Mouse (Mus musculus) forelimb bud, embryonic 11.5 days (tissue): ENCODE measurements at regions not wholly inside any gene's neighbourhood (a gene's known extent, or its start where the extent isn't known, plus 50 kb on each side); places are given as distances from the start of the nearest gene placed in this dataset.

Experiments
- DNase-seq: peaks from one replicate; pipeline ENCODE4 v3.0.0-alpha.2; 2012; ENCODE audit warnings: low read depth, low spot score

DNA sequence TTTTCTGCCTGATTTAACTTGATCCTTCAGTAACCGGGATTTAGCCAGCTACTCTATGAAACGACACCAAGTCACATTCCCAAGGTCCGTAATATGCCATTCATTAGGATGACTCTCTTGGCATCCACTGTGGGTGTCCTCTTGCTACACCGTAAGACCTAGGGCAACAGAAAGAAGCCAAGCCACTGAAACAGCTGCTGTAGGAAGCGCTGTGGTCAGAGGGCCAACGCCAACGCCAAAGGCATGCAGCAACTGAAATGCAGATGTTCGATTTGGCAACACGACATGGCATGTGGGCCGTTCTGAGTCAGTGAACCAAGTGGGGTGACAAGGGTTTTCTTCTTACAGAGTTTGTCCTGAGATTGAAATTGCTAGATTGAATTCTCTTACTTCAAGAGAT, 527.9 kb upstream of the Mpdz start:
- DNase-seq, result no peak

DNA sequence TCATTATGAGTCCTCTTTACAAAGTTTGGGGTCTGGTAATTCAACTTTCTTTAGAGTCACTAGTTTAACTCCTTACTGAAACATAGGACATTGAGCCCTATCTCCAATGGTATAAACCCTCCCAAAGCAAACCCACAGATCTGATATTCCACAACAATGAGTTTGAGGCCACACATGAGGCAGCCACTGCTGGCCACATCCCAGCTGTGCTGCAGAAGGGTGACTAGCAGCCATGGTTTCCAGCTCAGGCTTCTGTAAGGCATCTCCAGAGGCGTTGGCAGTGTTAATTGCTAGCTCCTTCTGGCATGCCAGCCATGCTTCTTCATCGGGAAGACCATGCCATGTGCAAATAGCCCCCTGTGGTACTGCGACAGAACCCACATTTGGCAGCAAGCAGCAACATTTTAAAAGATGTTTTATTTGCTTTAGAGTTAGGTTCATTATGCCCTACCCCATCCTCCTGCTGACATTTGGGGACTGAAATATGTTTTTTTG, 527.1 kb upstream of the Mpdz start:
- DNase-seq, result no peak

DNA sequence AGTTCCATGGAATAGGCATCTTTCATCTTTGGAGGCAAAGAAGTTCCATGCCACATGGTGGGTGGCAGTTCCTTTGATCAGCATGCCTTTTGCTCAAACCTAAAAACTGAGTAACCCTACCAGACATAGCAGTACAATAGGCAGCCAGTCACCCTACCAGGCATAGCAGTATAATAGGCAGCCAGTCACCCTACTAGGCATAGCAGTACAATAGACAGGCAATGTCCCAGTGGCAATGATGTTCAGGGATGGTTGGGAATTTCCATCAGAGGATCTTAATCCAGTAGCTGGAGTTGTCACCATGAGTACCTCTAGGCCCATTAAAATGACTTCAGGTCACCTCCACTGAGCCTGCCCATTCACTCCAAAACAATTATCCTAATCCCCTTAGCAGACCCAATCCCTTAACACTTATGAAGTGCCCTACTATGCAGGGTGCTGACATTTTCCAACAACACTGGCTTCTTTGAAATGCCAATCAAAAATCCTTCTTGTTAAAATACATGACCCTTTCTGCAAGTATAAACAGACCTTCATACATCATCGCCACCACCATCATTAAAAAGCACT, 523.5 kb upstream of the Mpdz start:
- DNase-seq, result no peak

DNA sequence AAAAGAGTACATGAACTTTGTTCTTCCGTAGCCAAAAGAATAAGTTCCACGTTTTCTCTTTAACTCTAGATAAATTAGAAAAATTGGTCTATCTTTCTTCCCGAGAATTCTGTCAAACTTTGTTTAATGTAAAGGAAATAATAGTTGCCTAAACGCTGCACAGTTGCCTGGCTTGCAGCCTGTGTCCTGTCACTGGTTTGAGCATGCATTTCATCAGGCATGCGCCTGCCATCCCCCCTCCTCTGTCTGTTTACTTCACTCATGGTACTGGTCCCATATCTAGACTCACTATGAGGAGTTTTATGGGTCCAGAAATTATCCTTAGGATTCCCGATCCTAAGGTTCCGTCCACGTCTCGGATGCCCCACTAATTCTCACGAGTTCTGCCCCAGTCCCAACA, 520.5 kb upstream of the Mpdz start:
- DNase-seq, result no peak

DNA sequence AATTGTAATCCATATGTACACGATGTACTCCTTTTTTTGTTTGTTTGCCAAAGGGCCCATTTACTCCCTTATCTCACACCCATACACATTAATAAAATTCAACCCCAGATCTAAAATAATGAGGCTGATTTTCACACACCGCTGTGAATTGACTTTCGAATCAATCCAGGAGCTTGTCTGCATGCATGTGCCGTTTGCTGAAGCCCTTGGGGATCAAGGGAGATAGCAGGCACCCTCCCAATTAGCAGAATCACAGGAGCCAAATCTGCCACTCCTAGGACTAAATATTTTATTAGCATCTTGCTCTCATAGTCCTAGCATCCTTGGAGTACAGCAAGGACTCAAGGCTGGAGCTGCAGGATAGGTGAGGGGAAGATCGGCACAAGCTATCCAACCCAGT, 520.0 kb upstream of the Mpdz start:
- DNase-seq, result no peak

DNA sequence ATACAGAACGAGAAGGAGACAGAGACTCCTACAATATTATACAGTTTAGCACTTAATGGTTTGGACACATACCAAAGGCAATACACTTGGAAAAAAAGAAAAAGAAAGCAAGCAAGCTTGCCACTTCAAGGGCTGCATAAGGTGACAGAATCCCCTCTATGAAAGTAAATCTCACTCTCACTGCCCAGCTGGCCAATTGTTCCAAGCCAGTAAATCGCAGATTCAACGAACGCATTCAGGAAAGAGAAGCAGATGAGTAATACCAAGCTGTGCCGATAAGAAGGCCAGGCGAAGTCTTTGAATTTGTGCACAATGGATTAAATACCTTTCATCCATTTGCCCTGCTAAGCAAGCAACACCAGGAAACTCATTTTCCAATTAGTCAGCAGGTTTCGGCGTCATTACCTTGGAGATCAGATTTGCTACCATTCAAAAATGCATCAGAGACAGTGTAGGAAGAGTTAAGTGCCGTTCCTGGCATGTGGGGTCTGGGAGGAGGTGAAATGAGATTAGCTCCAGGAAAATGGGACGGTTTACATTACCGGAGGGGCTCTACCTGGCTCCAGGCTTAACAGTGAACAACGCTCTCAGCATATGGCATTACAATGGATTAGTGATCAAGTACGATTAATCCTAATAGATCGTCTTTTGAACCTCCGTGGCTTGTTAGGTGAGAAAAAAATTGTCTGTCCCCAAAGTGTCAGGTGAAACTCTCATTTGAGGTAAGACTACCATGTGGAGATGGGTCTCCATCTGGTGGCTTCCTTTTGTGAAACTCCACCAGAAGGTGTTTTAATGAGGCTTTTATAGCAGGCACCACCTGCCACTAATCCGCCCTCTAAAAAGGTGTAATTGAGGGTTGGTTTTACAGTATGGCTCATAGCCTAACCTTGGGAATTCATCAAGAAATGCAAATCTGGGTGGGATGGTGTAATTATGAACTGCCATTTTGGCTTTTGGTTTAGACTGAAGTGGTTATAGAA, 518.2 kb upstream of the Mpdz start:
- DNase-seq, result no peak

DNA sequence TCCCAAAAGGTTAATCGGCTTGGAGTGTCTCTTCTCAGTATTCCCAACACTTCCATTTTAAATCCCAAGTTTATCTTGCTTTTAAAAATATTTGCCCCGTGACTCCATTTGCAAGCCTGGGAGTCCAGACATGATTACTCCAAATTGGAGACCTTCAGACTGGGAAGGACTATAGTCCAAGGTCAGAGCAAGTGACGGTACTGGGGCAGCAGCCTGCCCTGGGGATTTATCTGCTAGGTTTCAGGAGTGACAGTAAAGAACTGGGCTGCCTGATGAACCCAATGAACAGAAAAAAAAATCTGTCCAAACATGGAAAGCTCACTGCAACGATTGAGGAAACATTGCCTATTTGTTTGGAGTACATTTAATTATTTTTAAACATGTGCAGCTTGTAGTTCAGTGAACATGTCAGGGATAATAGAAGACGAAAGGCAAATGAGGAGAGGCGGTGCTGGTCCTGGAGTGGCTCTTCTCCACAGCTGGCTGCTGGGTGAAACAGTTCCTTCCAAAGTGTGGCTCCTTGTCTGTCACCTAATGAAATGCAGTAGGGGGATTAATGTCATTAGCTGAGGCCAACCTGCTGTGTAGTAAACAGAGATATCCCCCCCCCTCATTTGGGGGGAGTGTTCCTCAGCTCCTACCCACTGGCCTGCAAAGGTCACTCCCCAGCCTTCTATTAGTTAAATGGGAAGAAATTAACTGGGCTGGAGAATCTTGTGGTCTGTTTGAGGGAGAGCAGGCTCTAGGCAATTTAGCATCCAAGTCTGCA, 514.5 kb upstream of the Mpdz start:
- peak; percentile 21 for DNase-seq

DNA sequence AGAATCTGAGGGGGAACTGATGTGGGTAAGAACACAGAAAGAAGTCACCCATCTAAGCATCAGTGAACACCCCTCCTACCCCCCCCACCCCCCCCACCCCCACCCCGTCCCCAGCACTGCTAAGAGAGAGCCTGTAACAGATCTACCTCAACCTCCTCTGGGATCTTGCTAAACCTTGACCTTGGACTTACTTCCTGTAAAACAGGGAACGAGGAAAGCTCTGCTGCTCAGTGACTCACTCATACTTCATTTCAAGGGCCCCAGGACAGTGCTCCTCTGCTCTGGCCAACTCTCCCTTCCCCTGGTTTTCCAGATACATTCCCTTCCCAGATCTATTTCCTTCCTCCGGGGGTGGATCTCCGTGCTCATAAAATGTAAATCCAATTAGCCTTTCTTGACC, 510.4 kb upstream of the Mpdz start:
- no peak for DNase-seq

DNA sequence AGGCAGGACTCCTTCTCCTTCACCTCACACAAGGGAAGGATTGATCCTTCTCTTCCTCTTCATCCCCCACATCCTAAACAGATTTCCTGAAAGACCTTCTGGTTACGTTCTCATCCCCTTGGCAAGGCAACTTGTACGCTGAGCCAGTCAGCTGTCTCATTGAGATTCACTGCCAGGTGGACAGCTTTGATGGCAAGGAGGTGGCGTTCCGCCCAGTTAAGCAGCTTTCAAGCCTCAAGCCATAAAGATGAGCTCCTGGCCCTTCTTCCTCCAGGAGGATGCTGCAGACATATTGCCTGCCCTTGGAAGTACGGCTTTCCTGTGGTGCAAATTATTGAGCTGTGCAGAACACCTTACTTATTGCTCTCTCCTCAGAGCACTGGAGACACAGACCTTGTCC, 494.8 kb upstream of the Mpdz start:
- DNase-seq, result no peak

DNA sequence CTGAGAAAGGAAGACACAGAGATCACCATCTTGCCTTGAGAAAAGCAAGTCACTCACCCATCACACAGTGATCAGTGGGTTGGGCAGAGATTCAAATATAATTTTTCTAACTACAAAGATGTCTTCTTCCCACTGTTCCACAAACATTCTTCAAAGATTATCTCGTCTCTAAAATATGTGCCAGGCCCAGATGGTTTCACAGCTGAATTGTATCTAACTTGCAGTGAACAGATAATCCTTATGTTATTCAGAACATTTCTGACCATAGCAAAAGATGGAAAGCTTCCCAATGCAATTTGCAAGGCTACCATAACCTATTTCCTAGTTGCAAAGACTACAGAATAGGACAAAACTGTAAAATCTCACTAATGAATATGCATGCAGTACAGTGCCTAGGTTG, 488.3 kb upstream of the Mpdz start:
- no peak for DNase-seq

DNA sequence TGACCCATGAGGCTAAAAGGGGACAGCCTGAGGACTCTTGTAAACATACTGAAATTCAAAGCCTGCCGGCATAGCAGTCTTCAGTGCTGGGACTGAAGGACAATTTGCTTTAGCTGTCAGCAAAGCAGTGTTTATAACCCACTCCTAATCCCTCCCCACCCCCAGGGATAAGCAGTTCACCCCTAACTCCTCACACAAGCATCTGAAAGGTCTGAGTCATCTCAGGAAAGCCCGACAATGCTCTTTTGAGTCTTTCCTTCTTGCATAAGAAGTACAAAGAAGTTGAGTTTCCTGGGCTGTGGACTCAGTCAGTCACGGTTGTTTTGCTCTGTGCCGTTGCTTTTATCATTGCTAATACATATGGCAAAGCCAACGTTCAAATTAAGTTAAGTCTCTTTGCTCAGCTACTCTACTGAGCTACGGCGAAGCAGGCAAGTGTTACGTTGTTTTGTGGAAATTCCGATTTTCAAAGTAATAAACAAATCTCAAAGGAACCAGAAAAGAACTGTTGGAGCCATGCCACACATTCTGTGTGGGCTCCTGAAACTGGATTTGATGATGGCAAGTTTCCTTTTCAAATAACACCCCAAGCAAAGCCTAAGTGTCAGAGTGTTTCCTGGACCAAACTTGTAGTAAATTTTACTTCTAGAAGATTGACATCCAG, 486.1 kb upstream of the Mpdz start:
- no peak for DNase-seq

DNA sequence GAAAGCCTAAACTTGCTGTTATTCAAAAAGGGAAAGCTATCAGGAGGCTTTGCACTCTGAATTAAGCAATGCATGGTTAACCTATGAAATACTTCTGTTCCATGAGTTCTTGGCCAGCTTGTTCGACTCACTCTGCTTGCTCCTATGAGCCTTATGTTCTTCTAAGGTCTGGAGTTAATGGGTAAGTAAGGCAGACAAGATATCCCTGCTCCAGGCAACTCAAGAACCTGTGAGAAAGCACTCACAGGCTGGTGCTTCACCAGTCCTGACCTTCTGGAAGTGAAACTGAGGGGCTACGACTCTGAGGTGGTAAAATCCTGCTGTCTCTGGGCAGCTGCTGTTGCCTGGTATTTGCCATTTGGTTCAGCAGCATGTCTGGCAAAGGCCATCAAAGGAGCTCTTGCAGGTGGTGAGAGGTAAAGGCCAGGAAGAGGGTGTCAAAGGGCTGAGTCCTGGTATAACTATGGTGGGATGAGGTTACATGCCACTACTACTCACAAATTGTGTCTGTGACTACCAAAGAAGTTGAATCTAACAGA, 484.6 kb upstream of the Mpdz start:
- DNase-seq, result no peak

DNA sequence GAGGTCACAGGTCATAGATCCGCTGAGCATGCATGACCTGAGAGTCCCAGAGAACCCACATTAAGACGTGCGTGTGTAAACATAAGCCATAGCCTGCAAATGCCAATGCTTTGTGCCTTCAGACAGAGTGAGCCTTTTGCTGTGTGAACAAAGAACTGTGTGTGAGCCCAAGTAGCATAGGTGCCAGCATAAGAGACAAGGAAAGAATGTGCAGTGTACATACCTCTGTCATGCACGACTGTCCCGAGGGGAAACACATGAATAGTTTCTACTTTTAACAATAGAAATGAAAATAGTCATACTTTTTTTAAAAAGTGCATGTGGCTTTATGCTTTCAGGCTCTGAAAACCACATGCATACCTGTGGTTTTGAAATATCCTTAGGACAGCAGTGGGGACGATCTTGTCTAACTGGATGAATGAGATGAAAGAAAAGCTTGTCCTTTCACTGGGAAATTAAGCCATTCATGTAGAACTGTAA, 484.1 kb upstream of the Mpdz start:
- no peak for DNase-seq

DNA sequence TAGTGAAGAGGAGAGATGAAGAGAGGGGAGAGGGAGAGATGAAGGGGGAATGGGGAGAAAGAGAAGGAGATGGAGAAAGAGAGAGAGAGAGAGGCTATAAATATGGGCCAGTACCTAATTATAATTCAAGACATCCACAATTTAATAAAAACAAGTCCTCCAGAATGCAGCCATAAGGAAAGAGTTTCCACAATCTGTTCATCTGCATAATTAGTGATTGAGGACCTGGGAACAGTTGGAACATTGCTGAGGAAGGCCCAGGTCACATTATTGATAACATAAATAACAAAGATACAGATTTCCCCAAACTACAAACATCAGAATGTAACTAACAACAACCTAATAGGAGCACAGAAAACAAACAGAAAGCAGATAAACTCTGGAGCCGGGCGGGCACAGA, 483.0 kb upstream of the Mpdz start:
- DNase-seq, result no peak

DNA sequence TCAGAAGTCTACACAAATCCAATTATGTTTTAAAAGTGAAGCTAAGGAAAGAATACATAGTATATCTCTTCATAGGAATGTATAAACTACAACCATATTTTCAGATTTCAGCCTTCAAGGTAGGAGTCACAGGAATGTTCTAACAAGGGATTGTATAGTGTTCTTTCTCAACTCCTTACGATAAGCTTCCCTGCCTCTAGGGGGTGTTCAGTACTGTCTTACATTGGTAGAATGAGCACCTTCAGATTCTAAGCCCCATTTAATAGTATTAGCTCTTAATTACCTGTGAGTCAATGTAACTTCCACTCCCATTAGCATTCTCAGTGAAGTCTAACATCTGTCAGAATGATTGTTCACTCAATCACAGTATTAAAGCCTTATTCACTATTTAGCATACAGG, 481.5 kb upstream of the Mpdz start:
- DNase-seq, result no peak

DNA sequence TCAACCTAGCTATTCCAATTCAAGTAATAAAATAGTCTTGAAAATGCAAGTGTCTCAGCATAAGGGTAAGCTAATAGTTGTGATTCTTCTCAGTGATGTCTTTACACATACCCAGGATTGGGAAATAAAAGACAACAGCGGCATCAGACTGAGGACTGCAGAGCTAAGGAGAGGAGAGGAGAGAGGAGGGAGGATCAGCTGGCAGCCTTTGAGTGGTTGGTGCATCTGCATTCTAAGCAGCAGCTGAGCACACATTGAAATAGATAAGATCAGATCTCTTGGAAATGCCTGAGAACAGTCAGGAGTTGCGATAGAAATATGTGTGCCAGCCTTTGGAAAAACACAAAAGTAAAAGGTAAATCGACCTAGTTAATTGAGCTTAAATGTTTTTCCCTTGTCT, 480.3 kb upstream of the Mpdz start:
- DNase-seq, result no peak

DNA sequence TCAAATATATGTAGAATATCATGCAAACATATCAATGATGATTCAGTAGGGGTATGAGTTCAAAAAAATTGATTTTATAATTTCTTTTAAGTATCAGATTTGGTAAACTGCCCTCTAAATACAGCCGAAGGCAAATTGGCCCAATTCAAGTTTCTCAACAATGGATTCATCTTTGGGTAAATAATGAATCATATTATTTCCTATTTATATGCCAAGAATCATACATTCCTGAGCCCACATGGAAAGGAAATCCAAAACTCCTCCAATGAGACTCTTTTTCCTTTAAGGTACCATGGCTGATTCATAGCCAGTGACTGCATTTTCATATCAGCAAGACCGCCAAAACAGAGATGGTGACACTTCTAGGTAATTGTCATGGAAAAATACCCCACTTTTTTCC, 472.4 kb upstream of the Mpdz start:
- DNase-seq, result no peak

DNA sequence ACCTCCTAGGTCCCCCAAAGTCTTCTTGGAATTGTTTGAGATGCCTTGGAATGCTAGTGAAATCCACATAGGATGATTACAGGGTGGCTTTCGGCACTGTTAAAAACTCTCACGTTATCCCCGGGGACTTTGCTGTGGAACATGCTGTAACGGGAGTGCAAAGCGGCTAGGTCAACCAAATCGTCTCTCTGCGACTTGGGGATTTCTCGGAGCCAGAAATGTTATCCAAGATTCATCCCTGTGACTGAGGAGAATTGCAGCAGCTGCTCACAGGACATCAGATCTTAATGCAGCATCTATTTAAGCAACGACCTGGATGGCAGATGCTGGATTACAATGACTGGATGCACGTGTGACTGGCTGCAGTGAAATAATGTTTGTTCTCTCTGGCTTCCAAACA, 470.7 kb upstream of the Mpdz start:
- no peak for DNase-seq

DNA sequence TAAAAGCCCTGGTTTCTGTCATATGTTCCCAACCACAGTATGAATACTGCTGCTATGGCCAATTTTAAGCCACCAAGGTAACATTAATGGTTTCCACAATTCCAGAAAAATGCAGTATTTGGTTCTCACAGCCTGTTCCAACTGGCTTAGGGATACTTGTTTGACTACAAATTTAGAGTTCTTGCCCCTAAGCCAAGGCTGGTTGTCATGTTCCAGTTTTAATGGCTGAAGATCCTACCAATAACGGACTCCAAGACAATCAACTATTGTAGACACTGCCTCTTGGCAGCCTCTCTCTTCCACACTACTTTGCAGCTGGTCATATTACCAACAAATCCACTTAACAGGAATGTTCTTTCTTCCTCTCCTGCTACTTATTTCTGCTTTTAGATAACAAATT, 470.0 kb upstream of the Mpdz start:
- no peak for DNase-seq

DNA sequence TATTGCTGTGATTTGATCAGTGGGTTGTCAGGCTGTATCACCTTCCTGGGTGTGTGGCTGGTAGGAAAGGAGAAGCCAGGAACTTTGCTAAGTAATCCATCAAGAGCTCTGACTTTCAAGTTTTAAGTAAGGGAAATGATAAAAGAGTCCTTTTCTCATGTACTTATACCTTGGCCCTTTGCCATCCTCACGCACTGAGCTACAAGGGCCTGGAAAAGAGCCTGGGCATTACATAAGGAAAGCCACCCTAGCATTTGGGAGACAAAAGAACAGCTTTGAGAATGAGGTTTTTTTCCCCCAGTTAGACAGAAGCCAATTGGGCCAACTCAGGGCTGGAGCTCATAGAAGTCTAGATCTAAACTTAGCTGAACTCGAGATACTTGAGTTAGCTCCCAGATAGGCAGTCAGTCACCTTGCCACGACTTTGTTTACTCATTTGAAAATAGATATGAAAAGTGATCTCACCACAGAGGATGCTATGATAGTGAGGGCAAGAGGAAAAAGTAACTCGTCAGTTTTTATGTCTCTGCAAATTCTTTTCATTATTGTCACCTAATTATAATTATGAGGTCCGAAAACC, 457.4 kb upstream of the Mpdz start:
- DNase-seq, result no peak

DNA sequence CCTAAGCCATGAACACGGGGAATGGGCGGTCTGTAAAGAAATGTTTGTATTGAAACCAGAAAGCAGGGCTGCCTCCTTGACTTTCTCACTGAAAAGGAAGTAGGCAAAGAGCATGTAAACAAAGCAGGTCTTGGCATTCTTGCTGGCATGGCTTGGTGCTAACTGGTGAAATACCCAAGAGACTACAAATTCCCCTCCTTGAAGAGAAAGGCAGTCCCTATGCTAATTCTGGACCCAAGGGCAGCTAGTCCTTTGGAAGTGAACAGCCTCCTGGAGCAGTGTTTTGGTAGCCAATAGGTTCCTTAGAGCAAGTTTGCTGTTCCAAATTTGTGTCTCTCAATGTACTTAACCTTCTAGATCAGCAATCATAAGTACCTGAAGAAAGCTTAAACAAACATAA, 456.0 kb upstream of the Mpdz start:
- DNase-seq, result no peak
